Mouse (Mus musculus): ENCODE data around the gene Dhrs1. TPM values are rescaled to one million over a fixed set of nuclear protein-coding genes. Genes with fewer than 3 reads are reported as not detected.

The Dhrs1 gene
- polyA plus RNA-seq, 1 experiment = 86.6 TPM

- Histone ChIP-seq H3K27ac (ENCODE audit: insufficient read depth, low read length) (no peak within 1 kb of the TSS), H3K4me1 (ENCODE audit: control insufficient read depth, insufficient read depth, insufficient read length) (peaks cover 7% of the 10 kb centered on the region; the same call in 1 of the 2 replicates), H3K36me3 (ENCODE audit: control insufficient read depth, insufficient read depth, low read length) (peaks cover 11% of the 10 kb centered on the region), H3K4me3 (ENCODE audit: extremely low read depth, insufficient read depth, insufficient read length) (no peak within 1 kb of the TSS), H3K27me3 (ENCODE audit: control insufficient read depth, insufficient read depth, low read length) (peaks cover 7% of the 10 kb centered on the region)
- no peak for DNase-seq (ENCODE audit: low read depth in 1 of 2, low spot score in 2 of 2)
- TF ChIP-seq CTCF (IDR thresholded peaks at IDR 0.05; ENCODE audit: extremely low read depth, insufficient read depth, insufficient read length, insufficient replicate concordance) (0 out of 2 replicates have a peak, but pooled peaks have one; percentile 10), POLR2A (IDR thresholded peaks at IDR 0.05; ENCODE audit: low read depth, low read length) (no peak)
- WGBS = 24% methylated on average over 8 of the region's 8 CpGs
Measured at GRCm38 (mm10) chr14:55758363-55758784, 12.9 kb upstream of the Dhrs1 start, which contains the start of gene Cideb. TSS of gene Cideb (minus strand) at chr14:55758458.

- peaks cover 7% of the 10 kb centered on the region; the same call in 1 of the 2 replicates for H3K4me1 ChIP-seq (ENCODE audit: control insufficient read depth, insufficient read depth, insufficient read length)
- H3K27ac ChIP-seq (ENCODE audit: insufficient read depth, low read length) = no peak overlapping the region
- H3K36me3 ChIP-seq (ENCODE audit: control insufficient read depth, insufficient read depth, low read length) = peaks cover 19% of the 10 kb centered on the region
- no peak for DNase-seq (ENCODE audit: low read depth in 1 of 2, low spot score in 2 of 2)
- WGBS = 73% methylated on average over 6 of the region's 6 CpGs
- no peak overlapping the region for H3K4me3 ChIP-seq (ENCODE audit: extremely low read depth, insufficient read depth, insufficient read length)
- H3K27me3 ChIP-seq (ENCODE audit: control insufficient read depth, insufficient read depth, low read length) = peaks cover 5% of the 10 kb centered on the region
- no peak for TF ChIP-seq POLR2A (IDR thresholded peaks at IDR 0.05; ENCODE audit: low read depth, low read length)
Measured at GRCm38 (mm10) chr14:55757566-55757965, 12.1 kb upstream of the Dhrs1 start.

GRCm38 (mm10) chr14:55747051-55747847 lies 1.8 kb upstream of the Dhrs1 start:
- no peak for TF ChIP-seq POLR2A (IDR thresholded peaks at IDR 0.05; ENCODE audit: low read depth, low read length)
- no peak for TF ChIP-seq CTCF (IDR thresholded peaks at IDR 0.05; ENCODE audit: extremely low read depth, insufficient read depth, insufficient read length, insufficient replicate concordance)
- Histone ChIP-seq H3K27ac (ENCODE audit: insufficient read depth, low read length) (no peak overlapping the region), H3K4me1 (ENCODE audit: control insufficient read depth, insufficient read depth, insufficient read length) (peaks cover 9% of the 10 kb centered on the region; the same call in 1 of the 2 replicates), H3K4me3 (ENCODE audit: extremely low read depth, insufficient read depth, insufficient read length) (no peak overlapping the region), H3K36me3 (ENCODE audit: control insufficient read depth, insufficient read depth, low read length) (peaks cover 16% of the 10 kb centered on the region), H3K27me3 (ENCODE audit: control insufficient read depth, insufficient read depth, low read length) (no peaks in the 10 kb centered on the region)
- no peak for DNase-seq (ENCODE audit: low read depth in 1 of 2, low spot score in 2 of 2)
- WGBS = 91% methylated on average over 10 of the region's 10 CpGs

- H3K27me3 ChIP-seq (ENCODE audit: control insufficient read depth, insufficient read depth, low read length) = no peaks in the 10 kb centered on the region
- H3K4me3 ChIP-seq (ENCODE audit: extremely low read depth, insufficient read depth, insufficient read length) = peak overlapping the region; percentile 80
- H3K27ac ChIP-seq (ENCODE audit: insufficient read depth, low read length) = peak overlapping the region; percentile 31; the same call in 1 of the 2 replicates
- no peak for TF ChIP-seq POLR2A (IDR thresholded peaks at IDR 0.05; ENCODE audit: low read depth, low read length)
- no peak for TF ChIP-seq CTCF (IDR thresholded peaks at IDR 0.05; ENCODE audit: extremely low read depth, insufficient read depth, insufficient read length, insufficient replicate concordance)
- peaks cover 9% of the 10 kb centered on the region for H3K36me3 ChIP-seq (ENCODE audit: control insufficient read depth, insufficient read depth, low read length)
- under 1% methylated on average over 31 of the region's 31 CpGs for WGBS
- H3K4me1 ChIP-seq (ENCODE audit: control insufficient read depth, insufficient read depth, insufficient read length) = peaks cover 9% of the 10 kb centered on the region; the same call in 1 of the 2 replicates
- DNase-seq (ENCODE audit: low read depth in 1 of 2, low spot score in 2 of 2) = no peak
Measured at GRCm38 (mm10) chr14:55745861-55746237, 359 bp upstream of the Dhrs1 start.

GRCm38 (mm10) chr14:55743711-55744110 lies 1.8 kb downstream of the Dhrs1 start:
- Histone ChIP-seq H3K4me3 (ENCODE audit: extremely low read depth, insufficient read depth, insufficient read length) (no peak overlapping the region), H3K27ac (ENCODE audit: insufficient read depth, low read length) (peak overlapping the region; percentile 46; the same call in 1 of the 2 replicates), H3K36me3 (ENCODE audit: control insufficient read depth, insufficient read depth, low read length) (peaks cover 11% of the 10 kb centered on the region), H3K4me1 (ENCODE audit: control insufficient read depth, insufficient read depth, insufficient read length) (peaks cover 9% of the 10 kb centered on the region; the same call in 1 of the 2 replicates), H3K27me3 (ENCODE audit: control insufficient read depth, insufficient read depth, low read length) (no peaks in the 10 kb centered on the region)
- TF ChIP-seq CTCF (IDR thresholded peaks at IDR 0.05; ENCODE audit: extremely low read depth, insufficient read depth, insufficient read length, insufficient replicate concordance) = peak; percentile 87; the same call in 1 of the 2 replicates
- no peak for TF ChIP-seq POLR2A (IDR thresholded peaks at IDR 0.05; ENCODE audit: low read depth, low read length)
- WGBS = 19% methylated on average over 10 of the region's 10 CpGs
- DNase-seq (ENCODE audit: low read depth in 1 of 2, low spot score in 2 of 2) = peak; percentile 73 to 86

GRCm38 (mm10) chr14:55737086-55737687 lies 8.3 kb downstream of the Dhrs1 start:
- H3K27ac ChIP-seq (ENCODE audit: insufficient read depth, low read length) = no peak overlapping the region
- 77% methylated on average over 9 of the region's 9 CpGs for WGBS
- H3K36me3 ChIP-seq (ENCODE audit: control insufficient read depth, insufficient read depth, low read length) = peaks cover 14% of the 10 kb centered on the region
- no peak for DNase-seq (ENCODE audit: low read depth in 1 of 2, low spot score in 2 of 2)
- H3K4me1 ChIP-seq (ENCODE audit: control insufficient read depth, insufficient read depth, insufficient read length) = no peaks in the 10 kb centered on the region
- no peaks in the 10 kb centered on the region for H3K27me3 ChIP-seq (ENCODE audit: control insufficient read depth, insufficient read depth, low read length)
- TF ChIP-seq CTCF (IDR thresholded peaks at IDR 0.05; ENCODE audit: extremely low read depth, insufficient read depth, insufficient read length, insufficient replicate concordance) (no peak), POLR2A (IDR thresholded peaks at IDR 0.05; ENCODE audit: low read depth, low read length) (no peak)
- no peak overlapping the region for H3K4me3 ChIP-seq (ENCODE audit: extremely low read depth, insufficient read depth, insufficient read length)
